Mouse (Mus musculus): ENCODE measurements around the gene Arf3. TPM values are rescaled to one million over a fixed set of nuclear protein-coding genes. Genes with fewer than 3 reads are reported as not detected.

Arf3 gene
- polyA plus RNA-seq, 1 experiment from 2014 or later, result 38.1 TPM

- 34% methylated on average over 6 of the region's 6 CpGs for WGBS
- ATAC-seq (replicated peaks; ENCODE audit: low FRiP score) (no peak), DNase-seq (ENCODE audit: low spot score) (no peak)
These were observed 18.2 kb upstream of the Arf3 start for GRCm38 (mm10) chr15:98781166-98781565.

GRCm38 (mm10) chr15:98780573-98780972 lies 17.6 kb upstream of the Arf3 start:
- H3K9me3 ChIP-seq (ENCODE audit: control insufficient read depth, low read length), result no peaks in the 10 kb centered on the region
- ATAC-seq (replicated peaks; ENCODE audit: low FRiP score) (no peak), DNase-seq (ENCODE audit: low spot score) (peak; percentile 64)
- peaks cover 10% of the 10 kb centered on the region for H3K4me1 ChIP-seq (replicated peaks; ENCODE audit: control insufficient read depth, insufficient read depth, low read length)
- no peak overlapping the region for H3K4me2 ChIP-seq (ENCODE audit: low read depth, low read length, severe bottlenecking)
- H3K4me3 ChIP-seq (ENCODE audit: low read depth, low read length), result no peak overlapping the region
- H3K27me3 ChIP-seq (ENCODE audit: control insufficient read depth, insufficient read depth, low read length), result peaks cover 78% of the 10 kb centered on the region
- H3K9ac ChIP-seq (ENCODE audit: low read length), result no peak overlapping the region
- no peak overlapping the region for H3K27ac ChIP-seq (ENCODE audit: low read depth, low read length)
- no peaks in the 10 kb centered on the region for H3K36me3 ChIP-seq (ENCODE audit: control insufficient read depth, insufficient read depth, low read length)
- 2% methylated on average over 12 of the region's 13 CpGs for WGBS

More at GRCm38 (mm10) chr15:98781166-98781565, 18.2 kb upstream of the Arf3 start:
- no peaks in the 10 kb centered on the region for H3K36me3 ChIP-seq (ENCODE audit: control insufficient read depth, insufficient read depth, low read length)
- no peak overlapping the region for H3K9ac ChIP-seq (ENCODE audit: low read length)
- no peaks in the 10 kb centered on the region for H3K9me3 ChIP-seq (ENCODE audit: control insufficient read depth, low read length)
- no peak overlapping the region for H3K4me2 ChIP-seq (ENCODE audit: low read depth, low read length, severe bottlenecking)
- H3K27ac ChIP-seq (ENCODE audit: low read depth, low read length), result no peak overlapping the region
- H3K4me3 ChIP-seq (ENCODE audit: low read depth, low read length), result no peak overlapping the region
- H3K27me3 ChIP-seq (ENCODE audit: control insufficient read depth, insufficient read depth, low read length), result peaks cover 73% of the 10 kb centered on the region
- peaks cover 8% of the 10 kb centered on the region for H3K4me1 ChIP-seq (replicated peaks; ENCODE audit: control insufficient read depth, insufficient read depth, low read length)

- WGBS, result 3% methylated on average over 8 of the region's 8 CpGs
- ATAC-seq (replicated peaks; ENCODE audit: low FRiP score), result no peak
- DNase-seq (ENCODE audit: low spot score), result no peak
- Histone ChIP-seq H3K36me3 (ENCODE audit: control insufficient read depth, insufficient read depth, low read length) (no peaks in the 10 kb centered on the region), H3K9ac (ENCODE audit: low read length) (no peak overlapping the region), H3K27ac (ENCODE audit: low read depth, low read length) (no peak overlapping the region), H3K9me3 (ENCODE audit: control insufficient read depth, low read length) (no peaks in the 10 kb centered on the region), H3K27me3 (ENCODE audit: control insufficient read depth, insufficient read depth, low read length) (peaks cover 80% of the 10 kb centered on the region), H3K4me3 (ENCODE audit: low read depth, low read length) (no peak overlapping the region), H3K4me2 (ENCODE audit: low read depth, low read length, severe bottlenecking) (no peak overlapping the region), H3K4me1 (replicated peaks; ENCODE audit: control insufficient read depth, insufficient read depth, low read length) (peaks cover 10% of the 10 kb centered on the region)
These were observed 17.1 kb upstream of the Arf3 start for GRCm38 (mm10) chr15:98780075-98780474.

GRCm38 (mm10) chr15:98778806-98779205 lies 15.8 kb upstream of the Arf3 start:
- DNase-seq (ENCODE audit: low spot score), result no peak
- Histone ChIP-seq H3K27me3 (ENCODE audit: control insufficient read depth, insufficient read depth, low read length) (peaks cover 88% of the 10 kb centered on the region), H3K27ac (ENCODE audit: low read depth, low read length) (no peak overlapping the region), H3K36me3 (ENCODE audit: control insufficient read depth, insufficient read depth, low read length) (no peaks in the 10 kb centered on the region), H3K4me2 (ENCODE audit: low read depth, low read length, severe bottlenecking) (no peak overlapping the region), H3K9me3 (ENCODE audit: control insufficient read depth, low read length) (no peaks in the 10 kb centered on the region), H3K9ac (ENCODE audit: low read length) (no peak overlapping the region), H3K4me3 (ENCODE audit: low read depth, low read length) (no peak overlapping the region), H3K4me1 (replicated peaks; ENCODE audit: control insufficient read depth, insufficient read depth, low read length) (peaks cover 10% of the 10 kb centered on the region)
- WGBS, result 1% methylated on average over 10 of the region's 11 CpGs
- ATAC-seq (replicated peaks; ENCODE audit: low FRiP score), result no peak

- Histone ChIP-seq H3K36me3 (ENCODE audit: control insufficient read depth, insufficient read depth, low read length) (no peaks in the 10 kb centered on the region), H3K9ac (ENCODE audit: low read length) (no peak overlapping the region), H3K4me2 (ENCODE audit: low read depth, low read length, severe bottlenecking) (0 out of 2 replicates have a peak overlapping the region, but pooled peaks have one; percentile 18), H3K4me3 (ENCODE audit: low read depth, low read length) (no peak overlapping the region), H3K27ac (ENCODE audit: low read depth, low read length) (no peak overlapping the region), H3K9me3 (ENCODE audit: control insufficient read depth, low read length) (no peaks in the 10 kb centered on the region), H3K27me3 (ENCODE audit: control insufficient read depth, insufficient read depth, low read length) (peaks cover 93% of the 10 kb centered on the region), H3K4me1 (replicated peaks; ENCODE audit: control insufficient read depth, insufficient read depth, low read length) (peaks cover 10% of the 10 kb centered on the region)
- peak; percentile 56 for DNase-seq (ENCODE audit: low spot score)
- ATAC-seq (replicated peaks; ENCODE audit: low FRiP score), result no peak
- under 1% methylated on average over 25 of the region's 25 CpGs for WGBS
These were observed 15.3 kb upstream of the Arf3 start for GRCm38 (mm10) chr15:98778191-98778770.

GRCm38 (mm10) chr15:98777762-98778161 lies 14.7 kb upstream of the Arf3 start, which contains the start of gene Wnt10b:
TSS of gene Wnt10b (minus strand) at chr15:98778150.
- WGBS, result under 1% methylated on average over 33 of the region's 33 CpGs
- no peak within 1 kb of the TSS for H3K27ac ChIP-seq (ENCODE audit: low read depth, low read length)
- H3K27me3 ChIP-seq (ENCODE audit: control insufficient read depth, insufficient read depth, low read length), result peaks cover 96% of the 10 kb centered on the region
- H3K9me3 ChIP-seq (ENCODE audit: control insufficient read depth, low read length), result no peaks in the 10 kb centered on the region
- ATAC-seq (replicated peaks; ENCODE audit: low FRiP score), result no peak
- peaks cover 10% of the 10 kb centered on the region for H3K4me1 ChIP-seq (replicated peaks; ENCODE audit: control insufficient read depth, insufficient read depth, low read length)
- H3K9ac ChIP-seq (ENCODE audit: low read length), result no peak within 1 kb of the TSS
- no peak for DNase-seq (ENCODE audit: low spot score)
- no peaks in the 10 kb centered on the region for H3K36me3 ChIP-seq (ENCODE audit: control insufficient read depth, insufficient read depth, low read length)
- H3K4me3 ChIP-seq (ENCODE audit: low read depth, low read length), result 0 out of 2 replicates have a peak within 1 kb of the TSS, but pooled peaks have one; percentile 7
- 0 out of 2 replicates have a peak within 1 kb of the TSS, but pooled peaks have one; percentile 18 for H3K4me2 ChIP-seq (ENCODE audit: low read depth, low read length, severe bottlenecking)

GRCm38 (mm10) chr15:98777005-98777616 lies 14.1 kb upstream of the Arf3 start:
- ATAC-seq (replicated peaks; ENCODE audit: low FRiP score) (no peak), DNase-seq (ENCODE audit: low spot score) (peak; percentile 56)
- H3K4me2 ChIP-seq (ENCODE audit: low read depth, low read length, severe bottlenecking), result no peak overlapping the region; the same call in 1 of the 2 replicates
- H3K4me1 ChIP-seq (replicated peaks; ENCODE audit: control insufficient read depth, insufficient read depth, low read length), result peaks cover 13% of the 10 kb centered on the region
- WGBS, result under 1% methylated on average over 19 of the region's 19 CpGs
- H3K27ac ChIP-seq (ENCODE audit: low read depth, low read length), result no peak overlapping the region
- H3K36me3 ChIP-seq (ENCODE audit: control insufficient read depth, insufficient read depth, low read length), result no peaks in the 10 kb centered on the region
- H3K4me3 ChIP-seq (ENCODE audit: low read depth, low read length), result no peak overlapping the region
- H3K9me3 ChIP-seq (ENCODE audit: control insufficient read depth, low read length), result no peaks in the 10 kb centered on the region
- H3K9ac ChIP-seq (ENCODE audit: low read length), result no peak overlapping the region
- H3K27me3 ChIP-seq (ENCODE audit: control insufficient read depth, insufficient read depth, low read length), result peaks cover 100% of the 10 kb centered on the region

- under 1% methylated on average over 62 of the region's 62 CpGs for WGBS
- peaks cover 100% of the 10 kb centered on the region for H3K27me3 ChIP-seq (ENCODE audit: control insufficient read depth, insufficient read depth, low read length)
- H3K27ac ChIP-seq (ENCODE audit: low read depth, low read length), result no peak overlapping the region
- peak overlapping the region; percentile 14 for H3K4me3 ChIP-seq (ENCODE audit: low read depth, low read length)
- H3K9ac ChIP-seq (ENCODE audit: low read length), result no peak overlapping the region
- H3K9me3 ChIP-seq (ENCODE audit: control insufficient read depth, low read length), result no peaks in the 10 kb centered on the region
- ATAC-seq (replicated peaks; ENCODE audit: low FRiP score) (peak; percentile 61), DNase-seq (ENCODE audit: low spot score) (peak; percentile 73)
- H3K4me2 ChIP-seq (ENCODE audit: low read depth, low read length, severe bottlenecking), result peak overlapping the region; percentile 32; the same call in 1 of the 2 replicates
- H3K4me1 ChIP-seq (replicated peaks; ENCODE audit: control insufficient read depth, insufficient read depth, low read length), result peaks cover 13% of the 10 kb centered on the region
- no peaks in the 10 kb centered on the region for H3K36me3 ChIP-seq (ENCODE audit: control insufficient read depth, insufficient read depth, low read length)
These were observed 13.4 kb upstream of the Arf3 start for GRCm38 (mm10) chr15:98776280-98777004.
